Mouse (Mus musculus): Measurements from ENCODE around the gene Sult2b1. TPM values are rescaled to one million over a fixed set of nuclear protein-coding genes. Genes with fewer than 3 reads are reported as not detected.

Gene Sult2b1
- polyA plus RNA-seq, 1 experiment from 2014 or later: 3.7 TPM

DNA sequence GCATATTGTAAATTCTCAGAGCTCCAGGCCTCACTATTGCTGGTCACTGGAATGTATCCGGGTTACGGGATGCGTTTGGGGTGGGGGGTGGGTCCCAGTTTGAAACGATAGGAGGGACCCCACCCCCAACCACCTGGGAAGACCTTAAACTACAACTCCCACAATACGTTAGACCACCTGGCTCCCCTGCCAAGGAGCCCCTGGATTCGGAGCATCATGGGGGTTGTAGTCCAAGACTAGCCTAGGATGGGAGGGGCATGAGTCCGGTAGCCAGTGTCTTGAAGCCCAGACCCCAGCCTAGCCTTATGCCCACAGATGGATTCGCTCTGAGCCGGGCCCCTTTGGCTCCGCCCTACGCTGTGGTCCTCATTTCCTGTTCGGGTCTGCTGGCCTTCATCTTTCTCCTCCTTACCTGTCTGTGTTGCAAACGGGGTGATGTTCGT lies 1.7 kb upstream of the Sult2b1 start:
- WGBS: 0% methylated on average over 14 of the region's 14 CpGs
- peak overlapping the region; percentile 88 for H3K4me3 ChIP-seq
- no peaks in the 10 kb centered on the region for H3K9me3 ChIP-seq
- H3K9ac ChIP-seq: peak overlapping the region; percentile 72
- peak overlapping the region; percentile 66; the same call in 1 of the 2 replicates for H3K27ac ChIP-seq
- 0 out of 2 replicates have a peak, but pooled peaks cover 4% of the 10 kb centered on the region for H3K27me3 ChIP-seq
- H3K4me2 ChIP-seq (replicated peaks): peak overlapping the region; percentile 85
- ATAC-seq (ENCODE audit: low FRiP score, low read depth): peak; percentile 80
- H3K36me3 ChIP-seq: peaks cover 37% of the 10 kb centered on the region
- H3K4me1 ChIP-seq: peaks cover 32% of the 10 kb centered on the region

DNA sequence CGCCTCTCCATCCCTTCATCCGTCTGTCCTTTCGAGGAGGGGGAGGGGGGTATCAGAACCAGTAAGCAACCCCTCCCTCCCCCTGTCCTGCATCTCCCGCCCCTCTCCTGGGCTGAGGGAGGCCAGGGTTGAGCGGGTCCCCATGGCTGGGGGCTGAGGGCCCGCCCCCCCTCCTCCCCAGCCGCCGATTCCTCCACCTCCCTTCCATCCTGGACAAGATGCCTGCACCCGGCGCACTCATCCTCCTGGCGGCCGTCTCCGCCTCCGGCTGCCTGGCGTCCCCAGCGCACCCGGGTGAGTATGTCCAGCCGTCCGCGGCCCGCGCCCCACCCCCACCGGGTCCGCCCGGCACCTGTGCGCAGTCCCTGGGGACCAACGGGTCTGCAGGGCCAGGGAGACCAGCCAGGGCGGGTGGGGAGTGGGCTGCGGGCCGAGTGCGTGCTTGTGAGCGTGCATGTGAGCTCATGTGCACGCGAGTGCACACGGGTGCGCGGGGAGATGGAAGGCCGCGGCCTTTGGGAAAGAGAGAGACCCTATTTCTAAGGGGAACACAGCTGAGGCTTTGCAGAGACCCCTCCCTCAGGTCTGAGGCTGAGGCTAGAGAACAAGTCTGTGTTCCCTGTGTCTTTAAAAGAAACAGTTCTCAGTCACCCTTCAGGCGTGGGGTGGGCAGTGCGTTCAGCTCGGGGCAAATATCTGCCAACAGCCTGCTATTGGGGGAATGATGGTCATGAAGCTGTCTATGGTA lies 1.1 kb upstream of the Sult2b1 start:
- WGBS: under 1% methylated on average over 41 of the region's 42 CpGs
- H3K4me3 ChIP-seq: peak overlapping the region; percentile 88
- no peaks in the 10 kb centered on the region for H3K9me3 ChIP-seq
- ATAC-seq (ENCODE audit: low FRiP score, low read depth): peak; percentile 29; the same call in 1 of the 2 replicates
- 0 out of 2 replicates have a peak, but pooled peaks cover 4% of the 10 kb centered on the region for H3K27me3 ChIP-seq
- H3K9ac ChIP-seq: peak overlapping the region; percentile 72
- H3K27ac ChIP-seq: peak overlapping the region; percentile 40; the same call in 1 of the 2 replicates
- H3K36me3 ChIP-seq: peaks cover 31% of the 10 kb centered on the region
- peak overlapping the region; percentile 85 for H3K4me2 ChIP-seq (replicated peaks)
- peaks cover 30% of the 10 kb centered on the region for H3K4me1 ChIP-seq

DNA sequence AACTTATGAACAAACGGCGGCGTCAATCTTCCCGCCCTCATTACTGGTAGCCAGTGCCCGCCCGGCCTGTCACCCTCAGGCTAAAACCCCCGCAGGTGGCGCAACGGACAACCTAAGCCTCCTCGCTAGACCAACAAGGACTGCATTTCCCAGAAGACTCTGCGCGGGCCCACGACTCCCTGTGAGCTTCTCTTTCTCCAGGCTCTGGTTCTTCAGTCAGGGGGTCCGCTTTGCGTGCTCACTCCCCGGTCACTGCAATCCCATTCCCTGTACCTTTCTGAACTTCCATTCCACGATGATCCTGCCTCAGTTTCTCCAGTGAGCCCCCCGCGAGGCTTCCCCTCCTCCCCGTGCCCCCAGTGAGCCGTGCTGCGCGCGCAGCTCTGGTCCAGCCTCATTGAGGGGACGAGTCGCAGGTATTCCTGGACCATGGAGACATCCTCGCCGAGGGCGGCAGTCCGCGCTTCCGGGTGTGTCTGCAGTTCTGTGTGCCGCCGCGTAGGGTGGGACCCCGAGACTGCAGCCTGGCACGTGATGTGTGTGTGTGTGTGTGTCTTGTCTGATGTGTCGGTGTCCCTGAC lies 868 bp downstream of the Sult2b1 start, which contains the start of gene Lmtk3:
Lmtk3 (plus strand) TSS at position 228 of the 581 bp plus-strand sequence.
- Histone ChIP-seq H3K27me3 (peaks cover 17% of the 10 kb centered on the region), H3K9ac (peak within 1 kb of the TSS; percentile 74), H3K4me3 (peak within 1 kb of the TSS; percentile 88), H3K4me1 (peaks cover 34% of the 10 kb centered on the region), H3K9me3 (no peaks in the 10 kb centered on the region), H3K36me3 (peaks cover 12% of the 10 kb centered on the region), H3K4me2 (replicated peaks) (peak within 1 kb of the TSS; percentile 85), H3K27ac (no peak within 1 kb of the TSS; the same call in 1 of the 2 replicates)
- WGBS: under 1% methylated on average over 38 of the region's 38 CpGs
- ATAC-seq (ENCODE audit: low FRiP score, low read depth): peak; percentile 16; the same call in 1 of the 2 replicates

DNA sequence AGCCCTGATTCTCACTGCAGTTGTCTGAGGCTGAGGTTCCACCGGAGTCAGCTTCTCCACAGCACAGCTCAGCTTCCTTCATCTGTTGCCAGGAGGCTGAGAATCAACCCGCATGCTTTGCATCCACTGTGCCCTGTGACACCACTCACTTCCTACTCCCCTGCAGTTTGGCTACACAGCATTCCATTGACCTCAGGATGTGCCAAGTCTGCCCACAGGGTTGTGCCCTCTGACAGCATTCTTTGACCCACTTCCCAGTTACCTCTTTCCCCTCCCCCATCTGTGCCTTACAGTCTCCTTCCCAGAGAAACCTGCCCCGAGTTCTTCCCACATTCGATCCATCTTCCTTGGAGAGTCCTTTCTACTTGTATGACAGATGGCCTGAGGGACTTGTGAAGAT lies 2.2 kb downstream of the Sult2b1 start:
- H3K4me1 ChIP-seq: peaks cover 29% of the 10 kb centered on the region
- no peak overlapping the region for H3K4me3 ChIP-seq
- H3K36me3 ChIP-seq: no peaks in the 10 kb centered on the region
- ATAC-seq (ENCODE audit: low FRiP score, low read depth): no peak
- H3K9me3 ChIP-seq: no peaks in the 10 kb centered on the region
- 74% methylated on average over 4 of the region's 4 CpGs for WGBS
- no peak overlapping the region for H3K9ac ChIP-seq
- H3K27ac ChIP-seq: no peak overlapping the region
- H3K4me2 ChIP-seq (replicated peaks): no peak overlapping the region
- H3K27me3 ChIP-seq: peaks cover 23% of the 10 kb centered on the region

DNA sequence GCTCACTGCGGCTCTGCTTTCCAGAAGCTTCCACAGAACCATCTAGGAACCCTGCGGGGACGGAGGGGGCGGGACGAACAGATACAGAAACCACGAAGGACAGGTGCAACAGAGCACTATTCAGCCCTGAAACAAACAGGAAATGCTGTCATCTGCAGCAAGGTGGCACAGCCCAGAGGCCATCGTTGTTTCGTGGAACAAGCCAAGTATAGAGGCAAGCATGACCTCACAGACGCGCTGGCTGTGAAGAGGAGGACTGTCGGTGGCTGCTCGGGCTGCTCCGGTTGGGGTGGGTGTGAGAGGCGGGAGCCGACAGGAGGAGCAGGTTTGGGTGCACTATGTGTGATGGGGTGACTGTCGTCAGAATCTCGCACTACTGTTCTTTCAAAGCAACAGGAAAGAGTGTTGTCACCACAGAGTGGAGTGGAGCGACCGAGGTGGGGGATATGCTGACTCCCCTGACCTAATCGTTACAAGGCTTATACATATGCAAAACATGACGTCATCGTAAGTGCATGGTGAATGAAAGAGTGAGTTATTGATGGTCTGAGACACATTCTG lies 5.3 kb downstream of the Sult2b1 start:
- ATAC-seq (ENCODE audit: low FRiP score, low read depth): no peak
- H3K4me3 ChIP-seq: no peak overlapping the region
- 25% methylated on average over 22 of the region's 22 CpGs for WGBS
- peaks cover 23% of the 10 kb centered on the region for H3K27me3 ChIP-seq
- peaks cover 10% of the 10 kb centered on the region for H3K4me1 ChIP-seq
- H3K27ac ChIP-seq: no peak overlapping the region
- no peaks in the 10 kb centered on the region for H3K36me3 ChIP-seq
- H3K9ac ChIP-seq: peak overlapping the region; percentile 8; the same call in 1 of the 2 replicates
- H3K9me3 ChIP-seq: no peaks in the 10 kb centered on the region
- peak overlapping the region; percentile 35; the same call in 1 of the 2 replicates for H3K4me2 ChIP-seq (replicated peaks)

DNA sequence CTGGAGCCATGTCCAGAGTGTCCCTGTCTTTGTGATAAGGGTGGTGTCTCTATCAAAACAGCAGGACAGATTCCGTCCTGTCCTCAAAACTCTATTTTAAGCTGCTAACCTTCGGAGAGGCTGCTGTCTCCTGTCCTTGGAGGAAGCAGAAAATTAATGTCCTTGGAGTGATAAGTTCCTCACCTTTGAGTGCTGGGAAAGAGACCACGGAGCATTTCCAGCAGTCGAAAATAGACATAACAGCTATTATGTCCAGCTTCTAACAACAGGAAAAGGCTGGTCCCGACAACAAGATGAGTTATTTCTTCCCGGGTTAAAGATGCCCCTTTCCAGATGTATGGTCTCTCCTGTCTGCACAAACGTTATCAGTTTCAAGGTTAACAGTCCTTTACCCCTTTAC lies 9.2 kb downstream of the Sult2b1 start:
- H3K9me3 ChIP-seq: no peaks in the 10 kb centered on the region
- H3K4me3 ChIP-seq: no peak overlapping the region
- 78% methylated on average over 7 of the region's 7 CpGs for WGBS
- no peaks in the 10 kb centered on the region for H3K36me3 ChIP-seq
- ATAC-seq (ENCODE audit: low FRiP score, low read depth): no peak
- H3K27me3 ChIP-seq: peaks cover 22% of the 10 kb centered on the region
- H3K4me2 ChIP-seq (replicated peaks): no peak overlapping the region
- no peak overlapping the region for H3K27ac ChIP-seq
- H3K4me1 ChIP-seq: peaks cover 6% of the 10 kb centered on the region
- H3K9ac ChIP-seq: no peak overlapping the region

DNA sequence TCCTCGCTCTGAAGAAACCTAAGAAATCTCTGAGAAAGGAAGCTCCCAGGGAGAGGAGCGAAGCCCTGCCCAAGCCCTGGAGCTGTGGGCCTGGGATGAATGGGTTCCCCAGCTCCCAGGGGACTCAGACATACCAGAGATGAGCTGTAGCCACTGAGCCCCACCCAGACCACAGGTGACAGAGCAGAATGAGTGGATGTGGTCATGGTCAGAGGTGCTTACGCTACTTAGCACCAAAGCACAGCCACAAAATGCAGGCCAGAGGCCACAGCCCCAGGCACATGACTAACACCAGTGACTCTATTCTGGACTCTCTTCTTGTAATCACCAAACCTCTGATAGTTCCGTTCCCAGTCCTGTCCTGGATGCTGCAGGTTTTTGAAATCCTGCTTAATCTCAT lies 13.4 kb downstream of the Sult2b1 start:
- no peaks in the 10 kb centered on the region for H3K4me1 ChIP-seq
- H3K4me2 ChIP-seq (replicated peaks): no peak overlapping the region
- no peak for ATAC-seq (ENCODE audit: low FRiP score, low read depth)
- H3K27ac ChIP-seq: no peak overlapping the region
- peaks cover 3% of the 10 kb centered on the region; the same call in 1 of the 2 replicates for H3K27me3 ChIP-seq
- H3K9ac ChIP-seq: no peak overlapping the region
- H3K9me3 ChIP-seq: no peaks in the 10 kb centered on the region
- no peak overlapping the region for H3K4me3 ChIP-seq
- no peaks in the 10 kb centered on the region for H3K36me3 ChIP-seq
- 64% methylated on average over 4 of the region's 4 CpGs for WGBS

DNA sequence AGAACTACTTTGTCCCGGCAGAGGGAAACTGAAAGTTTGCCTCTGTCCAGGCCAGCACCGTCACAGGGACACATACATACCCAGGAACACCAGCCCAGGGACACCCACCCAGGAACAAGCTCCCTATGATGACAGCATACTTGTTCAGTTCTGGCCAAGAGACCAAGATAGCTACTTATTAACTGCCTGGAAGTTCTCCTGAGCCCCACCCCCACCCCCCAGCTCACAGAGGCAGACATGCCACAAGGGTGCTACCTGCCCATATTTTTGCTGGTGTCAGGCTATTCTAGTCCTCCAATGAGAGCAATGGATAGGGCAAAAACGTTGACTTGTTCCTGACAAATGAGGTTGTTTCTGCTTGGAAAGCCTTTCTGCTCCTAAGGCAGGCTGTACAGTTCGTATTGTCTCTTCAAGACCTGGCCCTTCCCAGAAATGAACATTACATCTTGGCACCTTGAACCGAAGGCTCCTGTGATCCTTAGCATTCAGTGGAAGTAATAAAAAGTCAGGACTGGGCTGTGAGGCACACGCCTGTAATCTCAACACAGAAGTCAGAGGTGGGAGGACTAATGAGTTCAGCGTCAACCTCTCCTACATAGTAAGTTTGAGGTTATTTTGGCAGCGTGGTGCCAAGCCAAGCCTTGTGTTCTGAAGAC lies 13.9 kb downstream of the Sult2b1 start:
- ATAC-seq (ENCODE audit: low FRiP score, low read depth): no peak
- no peak overlapping the region for H3K9ac ChIP-seq
- H3K4me3 ChIP-seq: no peak overlapping the region
- H3K36me3 ChIP-seq: no peaks in the 10 kb centered on the region
- no peak overlapping the region for H3K27ac ChIP-seq
- 65% methylated on average over 8 of the region's 8 CpGs for WGBS
- no peaks in the 10 kb centered on the region for H3K9me3 ChIP-seq
- H3K4me2 ChIP-seq (replicated peaks): no peak overlapping the region
- peaks cover 3% of the 10 kb centered on the region; the same call in 1 of the 2 replicates for H3K27me3 ChIP-seq
- H3K4me1 ChIP-seq: no peaks in the 10 kb centered on the region

DNA sequence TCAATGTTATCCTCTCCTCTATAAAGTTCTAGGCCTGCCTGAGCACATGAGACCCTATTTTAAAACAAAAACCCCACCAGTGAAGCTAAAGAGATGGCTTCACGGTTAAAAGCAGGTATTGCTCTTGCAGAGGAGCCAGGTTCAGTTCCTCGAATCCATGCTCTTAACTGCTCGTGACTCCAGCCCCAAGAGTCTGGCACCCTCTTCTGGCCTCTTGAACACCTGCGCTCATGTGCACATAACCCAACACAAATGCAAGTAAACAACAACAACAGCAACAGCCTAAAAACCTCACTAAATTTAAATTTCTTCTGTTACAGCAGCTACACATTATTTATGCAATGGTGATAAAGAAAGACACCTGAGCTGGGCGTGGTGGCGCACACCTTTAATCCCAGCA lies 17.0 kb downstream of the Sult2b1 start:
- Histone ChIP-seq H3K9ac (no peak overlapping the region), H3K27ac (no peak overlapping the region), H3K9me3 (no peaks in the 10 kb centered on the region), H3K36me3 (no peaks in the 10 kb centered on the region), H3K4me2 (replicated peaks) (no peak overlapping the region), H3K4me1 (no peaks in the 10 kb centered on the region), H3K27me3 (no peaks in the 10 kb centered on the region), H3K4me3 (no peak overlapping the region)
- 89% methylated on average over 6 of the region's 6 CpGs for WGBS
- ATAC-seq (ENCODE audit: low FRiP score, low read depth): no peak

DNA sequence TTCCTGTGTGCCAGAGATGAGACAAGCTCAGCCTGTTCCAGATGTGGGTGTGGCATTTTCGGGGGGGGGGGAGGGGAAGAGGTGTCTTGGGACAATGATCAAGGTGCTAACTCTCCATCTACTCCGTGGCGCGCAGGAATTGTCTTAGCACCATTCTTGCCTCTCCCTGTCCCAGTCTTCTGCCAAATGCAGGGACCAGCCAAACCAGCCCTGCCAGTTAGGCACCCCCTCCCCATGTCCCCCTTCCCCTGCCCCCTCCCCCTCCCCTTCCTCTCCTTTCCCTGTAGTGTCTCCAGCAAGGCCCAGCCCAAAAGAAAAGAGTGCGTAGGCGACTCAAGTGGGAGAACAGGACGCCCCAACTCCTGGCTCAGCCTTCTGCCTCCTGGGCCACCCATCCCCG lies 17.7 kb downstream of the Sult2b1 start:
- Histone ChIP-seq H3K9me3 (no peaks in the 10 kb centered on the region), H3K4me3 (no peak overlapping the region), H3K27me3 (no peaks in the 10 kb centered on the region), H3K4me1 (no peaks in the 10 kb centered on the region), H3K9ac (no peak overlapping the region), H3K36me3 (no peaks in the 10 kb centered on the region), H3K4me2 (replicated peaks) (no peak overlapping the region), H3K27ac (no peak overlapping the region)
- 55% methylated on average over 8 of the region's 8 CpGs for WGBS
- no peak for ATAC-seq (ENCODE audit: low FRiP score, low read depth)

DNA sequence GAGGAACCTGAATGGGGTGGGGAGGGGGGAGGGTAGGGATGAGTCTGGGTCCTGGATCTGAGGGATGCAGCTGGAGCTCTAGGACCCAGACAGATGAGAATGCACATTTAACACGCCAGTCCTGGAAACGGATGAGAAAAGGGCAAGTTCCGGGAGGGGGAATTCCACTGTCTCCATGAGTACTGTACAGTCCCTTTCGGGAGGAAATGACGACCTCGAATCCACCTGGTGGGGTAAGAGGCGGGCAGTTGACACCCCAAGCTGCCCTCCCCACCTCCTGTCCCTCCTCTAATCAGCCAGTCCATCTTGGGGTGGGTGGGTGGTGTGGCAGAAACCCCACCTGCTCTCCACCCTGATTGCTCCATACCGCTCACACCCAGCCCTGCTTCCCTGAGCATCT lies 18.5 kb downstream of the Sult2b1 start:
- Histone ChIP-seq H3K9me3 (no peaks in the 10 kb centered on the region), H3K36me3 (no peaks in the 10 kb centered on the region), H3K4me3 (no peak overlapping the region), H3K4me2 (replicated peaks) (no peak overlapping the region), H3K9ac (no peak overlapping the region), H3K27me3 (peaks cover 2% of the 10 kb centered on the region; the same call in 1 of the 2 replicates), H3K4me1 (no peaks in the 10 kb centered on the region), H3K27ac (no peak overlapping the region)
- ATAC-seq (ENCODE audit: low FRiP score, low read depth): no peak
- WGBS: 52% methylated on average over 8 of the region's 8 CpGs

DNA sequence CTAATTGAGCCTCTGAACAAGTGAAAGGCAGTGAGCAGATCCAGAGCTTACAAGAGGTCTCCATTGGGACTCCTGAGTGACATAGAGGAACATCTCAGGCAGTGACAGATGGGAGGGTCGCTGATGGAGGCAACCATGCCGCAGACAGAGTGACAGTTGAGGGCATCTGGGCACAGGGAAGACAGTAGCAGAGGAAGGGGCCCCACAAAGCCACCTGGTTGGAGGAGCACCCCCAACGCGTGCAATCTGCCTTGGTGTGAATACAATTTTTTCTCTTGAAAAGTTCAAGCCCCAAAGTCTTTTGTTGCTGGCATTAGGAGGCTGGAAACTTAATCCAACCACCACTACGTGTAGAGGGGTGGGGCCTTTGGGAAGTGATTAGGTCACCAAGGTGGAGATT lies 24.3 kb downstream of the Sult2b1 start:
- peaks cover 37% of the 10 kb centered on the region for H3K27me3 ChIP-seq
- 64% methylated on average over 5 of the region's 5 CpGs for WGBS

More for the DNA sequence above, 24.3 kb downstream of the Sult2b1 start:
- no peak overlapping the region for H3K27ac ChIP-seq
- ATAC-seq (ENCODE audit: low FRiP score, low read depth): no peak
- no peak overlapping the region for H3K4me3 ChIP-seq
- H3K9ac ChIP-seq: no peak overlapping the region
- H3K4me1 ChIP-seq: peaks cover 8% of the 10 kb centered on the region
- no peaks in the 10 kb centered on the region for H3K36me3 ChIP-seq
- H3K4me2 ChIP-seq (replicated peaks): no peak overlapping the region
- H3K9me3 ChIP-seq: no peaks in the 10 kb centered on the region
